In the genomic region with DNA sequence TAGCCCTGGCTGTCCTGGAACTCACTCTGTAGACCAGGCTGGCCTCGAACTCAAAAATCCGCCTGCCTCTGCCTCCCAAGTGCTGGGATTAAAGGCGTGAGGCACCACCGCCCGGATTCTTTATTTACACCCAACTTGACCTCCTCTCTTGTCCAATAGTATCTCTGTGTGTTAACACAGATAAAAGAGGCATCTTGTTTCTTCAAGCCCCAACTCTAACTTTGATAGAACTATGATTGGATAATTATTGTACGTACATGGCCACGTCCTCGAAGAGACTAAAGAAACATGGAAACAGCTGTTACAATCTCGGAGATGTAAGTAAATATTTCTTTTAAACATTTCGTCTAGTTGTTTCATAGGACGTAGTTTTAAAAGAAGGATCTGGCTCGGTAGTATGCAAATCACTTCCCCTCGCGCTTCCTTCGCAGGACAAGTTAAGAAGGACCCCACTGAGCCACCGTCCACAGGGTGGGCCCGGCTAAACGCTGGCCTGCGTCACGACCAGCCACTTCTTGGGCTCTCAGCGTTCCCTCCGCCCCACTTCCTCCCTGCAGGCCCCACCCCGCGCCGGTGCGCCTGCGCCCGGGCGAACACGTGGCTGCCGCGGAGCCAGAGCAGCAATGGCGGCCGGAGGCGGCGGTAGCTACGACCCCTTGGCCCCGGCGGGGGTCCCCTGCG, we compare ENCODE assay signal across 8 mouse cellular contexts. TPM values are rescaled to one million over a fixed set of nuclear protein-coding genes. Genes with fewer than 3 reads are reported as not detected.
DNase-seq lines count a peak whose midpoint lies in the region; ATAC-seq and TF ChIP-seq lines count a peak whose summit lies in the region.

A gene (plus strand): TSS at position 258 of the 681 bp plus-strand sequence.

- H3K9ac ChIP-seq in kidney, embryonic 15.5 days = peak within 1 kb of the TSS; percentile 95

- ATAC-seq in kidney, embryonic 15.5 days (replicated peaks; ENCODE audit: low FRiP score) = peak; percentile 99
- peak; percentile 99 for ATAC-seq in monocyte, adult 5-6 weeks (replicated peaks; ENCODE audit: insufficient number of reproducible peaks, low FRiP score, low TSS enrichment, poor library complexity, severe bottlenecking)

- TF ChIP-seq CTCF in bone marrow macrophage, adult 2 months (IDR thresholded peaks at IDR 0.05; ENCODE audit: low read depth, low read length) = no peak
- no peak for TF ChIP-seq CTCF in embryonic fibroblast, embryonic 13.5 days (IDR thresholded peaks at IDR 0.05; ENCODE audit: borderline replicate concordance, insufficient read depth, low read length)

- WGBS in heart, embryonic 10.5 days = 4% methylated on average over 40 of the region's 40 CpGs
- 5% methylated on average over 40 of the region's 40 CpGs for WGBS in kidney, embryonic 15.5 days

- peaks cover 3% of the 10 kb centered on the region; the same call in 1 of the 2 replicates for H3K4me1 ChIP-seq in bone marrow macrophage, adult 2 months (ENCODE audit: control insufficient read depth, insufficient read depth, low read length)
- peaks cover 7% of the 10 kb centered on the region; the same call in 1 of the 2 replicates for H3K4me1 ChIP-seq in embryonic fibroblast, embryonic 13.5 days (ENCODE audit: control insufficient read depth, insufficient read depth, low read length)
- peaks cover 13% of the 10 kb centered on the region; the same call in 1 of the 2 replicates for H3K4me1 ChIP-seq in heart, embryonic 10.5 days
- peaks cover 20% of the 10 kb centered on the region for H3K4me1 ChIP-seq in kidney, embryonic 15.5 days

- TF ChIP-seq POLR2A in bone marrow macrophage, adult 2 months (IDR thresholded peaks at IDR 0.05; ENCODE audit: borderline replicate concordance, low read depth, low read length) = no peak
- TF ChIP-seq POLR2A in embryonic fibroblast, embryonic 13.5 days (IDR thresholded peaks at IDR 0.05; ENCODE audit: low read depth, low read length) = peak; percentile 83

- H3K36me3 ChIP-seq in heart, embryonic 10.5 days = peaks cover 20% of the 10 kb centered on the region; the same call in 1 of the 2 replicates
- H3K36me3 ChIP-seq in kidney, embryonic 15.5 days = peaks cover 13% of the 10 kb centered on the region

- DNase-seq in A20 (ENCODE audit: low read depth, low spot score) (peak; percentile 98), liver (peak; percentile 95)
- DNase-seq in heart, embryonic 10.5 days (ENCODE audit: low spot score) = peak; percentile 98
- DNase-seq in spleen, postnatal 4 days (ENCODE audit: low spot score in 2 of 2) = peak; percentile 92 to 96

- H3K9me3 ChIP-seq in heart, embryonic 10.5 days = no peaks in the 10 kb centered on the region
- no peaks in the 10 kb centered on the region for H3K9me3 ChIP-seq in kidney, embryonic 15.5 days (replicated peaks)

- H3K4me3 ChIP-seq in bone marrow macrophage, adult 2 months (ENCODE audit: insufficient read depth, low read length) = peak within 1 kb of the TSS; percentile 96
- H3K4me3 ChIP-seq in embryonic fibroblast, embryonic 13.5 days (ENCODE audit: insufficient read depth, low read length) = peak within 1 kb of the TSS; percentile 99
- peak within 1 kb of the TSS; percentile 100 for H3K4me3 ChIP-seq in heart, embryonic 10.5 days
- H3K4me3 ChIP-seq in kidney, embryonic 15.5 days (replicated peaks) = peak within 1 kb of the TSS; percentile 100

- H3K4me2 ChIP-seq in kidney, embryonic 15.5 days = peak within 1 kb of the TSS; percentile 70

- H3K27ac ChIP-seq in bone marrow macrophage, adult 2 months (ENCODE audit: insufficient read depth, low read depth, low read length) = peak within 1 kb of the TSS; percentile 48
- H3K27ac ChIP-seq in embryonic fibroblast, embryonic 13.5 days (ENCODE audit: insufficient read depth, low read length) = peak within 1 kb of the TSS; percentile 28; the same call in 1 of the 2 replicates
- peak within 1 kb of the TSS; percentile 97 for H3K27ac ChIP-seq in heart, embryonic 10.5 days
- H3K27ac ChIP-seq in kidney, embryonic 15.5 days = peak within 1 kb of the TSS; percentile 75

- H3K27me3 ChIP-seq in heart, embryonic 10.5 days (ENCODE audit: insufficient read depth, poor library complexity, severe bottlenecking) = no peaks in the 10 kb centered on the region
- no peaks in the 10 kb centered on the region for H3K27me3 ChIP-seq in kidney, embryonic 15.5 days

RNA-seq across cellular contexts. Expression of the gene that starts here (rescaled TPM):
- polyA plus RNA-seq in bone marrow macrophage, adult 2 months (2012; ENCODE audit: insufficient read depth, insufficient read length, missing spikeins) = 29.9 and 32.7 TPM in 2 replicates
- polyA plus RNA-seq in embryonic fibroblast, embryonic 13.5 days (2011; ENCODE audit: insufficient read length, low read depth, missing spikeins) = 99.2 and 118 TPM in 2 replicates
- 75.5 and 91.9 TPM in 2 replicates for polyA plus RNA-seq in heart, embryonic 10.5 days (2016; fragmentation: Nextera tagmentation; extraction: Ambion mirVana)
- polyA plus RNA-seq in kidney, embryonic 15.5 days (2015; fragmentation: Nextera tagmentation; extraction: Ambion mirVana) = 83.3 and 84.2 TPM in 2 replicates
- 148 to 191 TPM (median 165 TPM) in 3 replicates for total RNA-seq in monocyte, adult 5-6 weeks (2017)

Comparison
In these comparisons a context has a peak if more than half of its experiments do, and no peak if none do; other contexts are left out.
1. Peak in every context shown above with its lines: DNase-seq, ATAC-seq, H3K4me3 ChIP-seq and H3K27ac ChIP-seq.
2. H3K27ac ChIP-seq: peak in every context shown above with its lines; median percentile 97 in heart, embryonic 10.5 days; 75 in kidney, embryonic 15.5 days; 48 in bone marrow macrophage, adult 2 months; 28 in embryonic fibroblast, embryonic 13.5 days.